Mouse (Mus musculus): ENCODE data around the gene Gm43518.

GRCm38 (mm10) chr5:123980521-123981249, 53.5 kb downstream of the Gm43518 start:
- TF ChIP-seq CTCF (IDR thresholded peaks at IDR 0.05; ENCODE audit: low read depth) (no peak), EP300 (IDR thresholded peaks at IDR 0.05; ENCODE audit: low read depth) (no peak)
